Mouse (Mus musculus) cerebellum, adult 9-11 months (tissue): Measurements from ENCODE around the gene Fmnl2.
A peak's percentile ranks its signal among the peaks of the same experiment; 100 is the strongest.

Source experiments
- DNase-seq: peaks from one replicate; pipeline ENCODE4 v3.0.0; 2022

Gene Fmnl2

DNA sequence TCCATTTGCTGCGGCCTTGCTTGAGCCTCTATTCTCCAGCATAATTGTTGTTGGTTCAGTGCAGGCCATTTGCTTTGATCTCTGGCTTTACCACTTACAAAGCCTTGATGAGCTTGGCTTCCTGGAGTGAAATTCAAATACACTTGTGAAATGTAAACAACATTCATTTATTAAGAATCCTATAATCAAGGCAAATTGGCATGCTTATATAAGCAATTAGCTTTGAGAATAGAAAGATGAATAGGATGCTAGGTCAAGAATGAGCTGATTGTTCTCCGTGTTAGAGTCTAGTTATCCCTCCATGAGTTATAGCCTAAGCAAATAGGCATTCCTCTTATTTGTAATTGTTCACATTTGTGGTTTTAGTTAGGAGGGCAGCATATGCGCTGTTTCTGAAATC is 8.5 kb downstream of the Fmnl2 start:
- no peak for DNase-seq

GRCm38 (mm10) chr2:52867781-52868180 is 10.1 kb downstream of the Fmnl2 start:
- DNase-seq = no peak

GRCm38 (mm10) chr2:52868181-52868580 is 10.5 kb downstream of the Fmnl2 start:
- DNase-seq = no peak

- no peak for DNase-seq
Observed at GRCm38 (mm10) chr2:52872636-52873035, 15.0 kb downstream of the Fmnl2 start.

DNA sequence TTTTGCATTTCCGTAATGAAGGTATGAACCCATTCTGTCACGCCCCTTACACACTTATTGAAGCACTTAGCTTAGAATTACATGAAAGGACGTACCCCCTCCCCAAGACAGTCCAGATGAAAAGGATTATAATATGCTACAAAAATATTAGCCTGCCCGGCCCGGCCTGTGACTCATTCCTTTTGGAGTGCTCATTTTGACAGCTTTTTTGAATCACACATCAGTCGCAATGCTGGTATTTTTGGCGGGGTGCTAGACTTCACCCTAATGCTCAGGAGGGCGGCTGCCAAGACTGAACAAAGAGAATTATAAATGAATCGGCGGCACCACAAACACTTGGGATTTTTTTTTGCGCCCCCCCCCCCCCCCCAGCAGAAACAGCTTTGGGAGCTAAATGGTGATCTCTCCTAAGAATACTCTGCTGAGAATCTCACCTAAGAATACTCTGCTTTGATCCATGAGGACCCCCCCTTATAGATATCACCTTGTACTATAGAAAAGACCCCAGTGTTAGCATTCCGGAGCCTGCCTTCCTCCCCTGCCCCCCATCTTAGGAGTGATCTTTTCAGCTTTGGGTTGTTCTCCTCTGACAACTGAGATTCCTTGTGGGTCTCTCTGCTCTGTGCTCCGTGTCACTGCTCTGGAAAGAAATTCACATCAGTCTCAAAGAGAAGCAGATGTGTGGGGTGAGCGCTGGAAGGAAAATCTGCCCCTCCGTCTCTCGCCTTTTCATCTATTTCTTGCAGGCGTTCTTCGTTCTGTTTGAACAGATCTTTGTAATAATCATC is 15.8 kb downstream of the Fmnl2 start:
- no peak for DNase-seq

DNA sequence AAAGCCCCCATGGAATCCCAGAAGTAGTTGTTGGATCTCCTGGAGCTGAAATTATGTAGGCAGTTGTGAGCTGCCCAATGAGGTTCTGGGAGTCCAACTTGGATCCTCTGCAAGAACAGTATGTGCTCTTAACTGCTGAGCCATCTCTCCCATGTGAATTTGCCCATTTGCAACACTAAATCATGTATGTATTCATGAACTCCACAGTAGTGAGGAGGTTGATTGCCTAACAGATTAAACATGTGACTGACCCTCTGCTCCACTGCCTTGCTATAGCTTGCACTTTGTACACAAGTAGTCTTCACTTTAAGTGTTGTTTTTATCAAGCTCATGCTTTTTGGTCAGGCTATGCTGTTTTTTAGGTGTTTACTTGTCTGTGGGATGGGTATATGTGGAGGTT is 17.1 kb downstream of the Fmnl2 start:
- DNase-seq = no peak

GRCm38 (mm10) chr2:52875801-52876200 is 18.1 kb downstream of the Fmnl2 start:
- DNase-seq = no peak

DNA sequence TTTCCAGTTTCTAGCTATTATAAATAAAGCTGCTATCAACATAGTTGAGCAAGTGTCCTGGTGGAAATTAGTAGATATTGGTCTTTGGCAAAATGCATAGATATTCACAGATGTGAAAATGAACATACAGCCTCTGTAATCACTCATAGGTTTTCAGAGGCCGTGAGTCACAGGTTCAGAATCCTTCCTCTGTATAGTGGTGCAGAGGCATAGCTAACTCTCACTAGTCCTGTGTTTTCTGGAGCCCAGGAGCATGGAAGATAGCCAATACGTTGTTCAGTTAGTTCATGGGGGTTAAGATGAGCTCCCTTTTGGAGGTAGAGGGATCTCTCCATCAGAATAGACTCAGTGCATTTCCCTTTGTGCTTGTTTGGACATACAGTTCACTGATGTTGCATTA is 25.7 kb downstream of the Fmnl2 start:
- DNase-seq = no peak

- no peak for DNase-seq
Observed at GRCm38 (mm10) chr2:52884082-52884481, 26.4 kb downstream of the Fmnl2 start.

DNA sequence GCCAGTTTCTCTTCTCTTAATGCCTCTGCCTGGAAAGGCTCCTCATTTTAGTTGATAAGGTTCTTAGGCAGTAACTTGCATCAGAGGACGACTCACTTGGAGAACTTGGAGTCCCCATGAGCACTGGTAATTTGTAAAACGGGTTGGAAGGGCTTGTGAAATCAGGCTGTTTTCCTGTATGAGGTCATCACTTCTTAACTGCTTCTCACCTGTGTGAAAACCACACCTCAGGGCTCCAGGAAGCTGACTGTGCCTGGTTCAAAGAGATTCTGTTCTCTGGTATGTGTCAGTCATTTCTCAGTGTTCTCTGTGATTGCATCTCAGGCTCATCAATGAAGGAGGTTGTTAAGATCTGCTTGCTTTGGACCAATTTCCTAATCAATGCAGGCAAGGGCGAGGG is 27.4 kb downstream of the Fmnl2 start:
- no peak for DNase-seq

- DNase-seq = no peak
Observed at GRCm38 (mm10) chr2:52887281-52887680, 29.6 kb downstream of the Fmnl2 start.

DNA sequence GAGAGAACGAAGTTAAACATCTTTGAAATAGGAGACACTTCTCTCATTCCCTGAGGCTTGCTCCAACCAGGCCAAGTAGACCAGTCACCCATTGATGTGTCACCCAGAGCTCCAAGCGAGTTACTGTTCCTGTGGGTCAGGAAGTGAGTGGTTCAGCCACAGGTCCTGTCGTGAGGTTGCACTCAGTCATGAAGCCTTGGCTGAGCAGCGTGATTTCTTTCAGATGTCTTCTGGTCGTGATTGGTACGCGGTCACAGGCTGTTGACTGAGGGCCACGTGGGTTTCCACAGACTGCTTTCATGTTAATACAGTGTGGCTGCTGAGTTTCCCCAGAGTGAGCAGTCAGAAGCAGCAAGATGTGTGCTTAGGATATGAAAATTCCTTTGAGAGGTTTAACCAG is 33.5 kb downstream of the Fmnl2 start:
- no peak for DNase-seq

DNA sequence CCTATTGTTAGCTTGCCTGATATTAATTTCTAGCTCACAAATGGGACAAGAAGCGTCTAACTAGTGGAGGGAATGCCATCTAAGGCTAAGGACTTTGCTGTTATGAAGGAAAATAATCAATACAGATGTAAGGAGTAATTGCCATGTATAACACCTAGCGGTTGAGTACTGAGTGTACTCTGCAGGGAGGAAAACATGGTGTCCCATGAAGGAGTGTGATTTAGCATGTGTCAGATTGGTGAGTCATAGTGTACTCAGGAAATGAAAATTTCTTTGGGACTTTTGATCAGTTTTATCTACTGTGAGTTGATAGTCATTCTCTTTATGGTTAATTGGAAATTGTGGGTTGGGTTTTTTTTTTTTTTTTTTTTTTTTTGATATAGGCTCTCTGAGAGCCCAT is 34.1 kb downstream of the Fmnl2 start:
- DNase-seq = no peak

DNA sequence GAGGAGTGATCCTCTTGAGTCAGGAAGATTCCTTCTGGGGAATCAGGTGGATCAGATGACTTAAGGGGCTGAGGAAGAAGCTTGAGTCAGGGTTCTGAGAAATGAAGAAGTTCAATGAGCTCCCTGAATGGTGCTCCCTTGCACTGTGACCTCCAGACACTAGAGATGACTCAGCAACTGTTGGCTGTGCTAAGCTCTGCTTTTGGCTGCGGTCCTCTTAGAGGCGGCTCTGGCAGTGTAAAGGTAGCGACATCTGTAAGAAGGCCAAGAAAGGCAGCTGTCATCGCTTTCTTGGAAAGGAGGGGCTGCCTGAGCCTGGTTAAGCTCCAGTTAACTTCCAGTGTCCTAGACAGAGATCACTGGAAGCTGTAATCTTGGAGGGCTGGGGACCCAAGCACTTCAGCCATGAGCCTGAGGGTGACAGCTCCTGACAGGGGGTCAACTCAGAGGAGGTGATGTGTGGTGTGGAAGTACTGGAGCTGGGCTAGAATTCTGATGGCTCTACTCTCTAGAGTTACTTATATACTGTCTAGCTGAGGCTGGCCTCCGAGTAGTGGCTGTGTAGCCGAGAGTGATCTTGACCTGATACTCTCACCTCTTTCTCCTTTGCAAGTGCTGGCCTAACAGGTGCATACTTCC is 37.4 kb downstream of the Fmnl2 start:
- DNase-seq = no peak

DNA sequence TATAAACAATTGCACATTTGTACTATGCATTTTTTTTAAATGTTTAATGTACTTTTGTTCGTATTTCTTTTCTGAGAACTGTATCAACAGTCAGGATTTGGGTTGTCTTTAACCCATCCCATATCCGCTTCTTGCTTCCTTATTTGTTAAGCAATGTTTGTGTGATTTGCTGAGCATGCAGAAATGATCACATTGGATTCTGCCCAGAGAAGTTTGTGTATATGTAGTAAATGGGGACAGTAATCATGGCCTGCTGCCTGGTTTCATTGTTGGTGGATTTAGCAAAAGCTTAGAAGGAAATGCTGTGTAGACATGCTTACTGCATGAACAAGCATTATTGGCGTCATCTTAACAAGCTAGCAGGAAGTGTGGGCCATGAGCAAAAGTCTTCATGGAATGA is 39.3 kb downstream of the Fmnl2 start:
- no peak for DNase-seq

DNA sequence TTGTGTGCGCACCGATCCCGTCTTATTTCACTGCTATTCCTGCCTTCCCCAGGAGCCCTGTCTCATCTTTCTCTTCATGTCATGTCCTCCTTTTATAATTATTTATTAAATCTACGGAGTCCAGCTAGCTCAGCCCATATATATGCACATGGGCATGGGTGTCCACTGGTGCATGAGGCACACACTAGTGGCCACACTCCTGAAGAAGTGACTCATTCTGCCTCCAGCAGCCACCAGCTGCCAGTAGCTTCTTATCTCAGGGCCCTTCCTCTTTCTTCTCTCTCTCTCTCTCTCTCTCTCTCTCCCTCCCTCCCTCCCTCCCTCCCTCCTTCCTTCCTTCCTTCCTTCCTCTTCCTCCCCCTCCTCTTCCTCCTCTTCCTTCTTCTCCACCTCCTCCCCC is 43.1 kb downstream of the Fmnl2 start:
- DNase-seq = no peak

GRCm38 (mm10) chr2:52901300-52902013 is 43.8 kb downstream of the Fmnl2 start:
- DNase-seq = peak; percentile 35

DNA sequence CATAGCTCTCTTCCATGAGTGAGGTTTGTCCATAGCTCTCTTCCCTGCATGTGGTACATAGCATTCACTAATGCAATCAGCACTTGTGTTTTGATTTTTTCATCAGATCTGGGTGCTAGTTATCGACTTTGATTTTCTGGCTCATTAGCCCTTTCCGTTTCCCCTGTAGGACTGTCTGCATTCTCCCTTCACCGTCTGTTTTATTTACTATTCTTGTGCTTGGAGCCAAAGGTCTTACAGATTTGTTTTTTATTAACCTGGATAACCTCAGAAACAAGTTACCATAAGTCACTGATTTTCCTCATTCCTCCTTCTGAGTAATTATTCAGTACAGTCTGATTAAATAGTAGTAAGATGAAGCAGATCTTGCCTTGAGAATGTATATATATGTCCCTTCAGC is 44.8 kb downstream of the Fmnl2 start:
- DNase-seq = no peak

- DNase-seq = no peak
Observed at GRCm38 (mm10) chr2:52903228-52903963, 45.7 kb downstream of the Fmnl2 start.

GRCm38 (mm10) chr2:52904526-52904925 is 46.9 kb downstream of the Fmnl2 start:
- DNase-seq = no peak

GRCm38 (mm10) chr2:52913311-52913710 is 55.7 kb downstream of the Fmnl2 start:
- DNase-seq = no peak

DNA sequence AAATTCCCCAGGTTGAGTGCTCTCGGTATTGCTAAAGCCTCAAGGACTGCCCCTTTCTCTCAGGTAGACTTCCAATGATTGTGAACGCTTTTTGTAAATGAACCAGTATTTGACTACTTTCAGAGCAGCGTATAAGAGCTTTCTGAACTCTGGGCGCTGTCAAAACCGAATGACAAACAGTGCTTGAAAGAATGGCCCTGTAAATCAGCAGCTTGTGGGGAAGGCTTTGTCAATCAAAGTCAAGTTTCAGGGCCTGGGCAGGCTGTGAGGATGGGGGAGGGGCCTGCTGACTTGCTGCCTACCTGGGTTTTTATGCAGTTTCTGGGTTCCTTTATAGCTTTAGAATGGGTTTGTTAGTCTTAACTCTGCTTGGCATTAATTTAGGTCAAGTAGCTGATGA is 56.1 kb downstream of the Fmnl2 start:
- DNase-seq = no peak

GRCm38 (mm10) chr2:52915536-52915935 is 57.9 kb downstream of the Fmnl2 start:
- no peak for DNase-seq
